Mouse (Mus musculus): ENCODE measurements at regions not wholly inside any gene's neighbourhood (a gene's known extent, or its start where the extent isn't known, plus 50 kb on each side); places are given as distances from the start of the nearest gene placed in this dataset.
A peak's percentile ranks its signal among the peaks of the same experiment; 100 is the strongest.

- no peak for DNase-seq (ENCODE audit: low read depth, low spot score)
Observed at GRCm38 (mm10) chr7:74224378-74224777, 210.9 kb upstream of the St8sia2 start.

- DNase-seq (ENCODE audit: low read depth, low spot score) = peak; percentile 25
Observed at GRCm38 (mm10) chr7:74200661-74201060, 187.2 kb upstream of the St8sia2 start.

DNA sequence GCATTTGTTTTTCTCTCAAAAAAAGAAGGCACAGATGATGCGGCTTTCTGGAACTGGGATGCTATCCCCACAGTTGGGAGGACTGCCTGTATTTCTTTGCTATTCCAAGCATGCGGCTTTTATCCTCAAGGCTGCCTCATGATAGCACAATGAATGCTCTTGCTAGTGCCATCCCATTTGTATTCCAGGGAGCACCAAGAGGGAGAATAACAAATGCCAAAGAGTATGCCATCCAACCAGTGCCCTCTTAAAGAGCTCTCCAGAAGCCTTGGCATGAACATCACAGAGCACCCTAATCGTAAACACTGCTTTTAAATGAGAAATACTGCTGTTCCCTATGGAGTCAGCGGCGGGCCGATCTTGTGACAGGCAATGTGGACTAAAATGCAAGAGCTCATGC, 185.3 kb upstream of the St8sia2 start:
- no peak for DNase-seq (ENCODE audit: low read depth, low spot score)

- no peak for DNase-seq (ENCODE audit: low read depth, low spot score)
Observed at GRCm38 (mm10) chr7:74184661-74185060, 171.2 kb upstream of the St8sia2 start.

DNA sequence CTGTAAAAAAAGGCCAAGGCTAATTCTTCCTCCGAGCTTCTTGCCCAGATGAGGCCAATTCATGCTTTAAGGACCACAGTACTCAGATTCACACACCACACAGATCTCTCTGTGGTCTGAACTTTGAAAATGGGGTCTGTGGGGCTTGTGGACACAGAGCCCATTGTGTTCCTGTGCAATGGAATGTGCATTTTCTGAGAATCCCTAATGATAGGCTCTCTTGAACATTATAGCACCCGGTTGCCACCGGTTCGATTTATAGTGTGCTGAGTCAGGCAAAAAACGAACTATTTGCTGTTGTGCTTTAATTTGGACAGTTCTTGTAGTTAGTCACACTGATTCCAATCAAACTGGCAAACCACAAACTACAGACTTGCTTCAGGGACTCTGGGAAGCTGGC, 160.7 kb upstream of the St8sia2 start:
- peak; percentile 67 for DNase-seq (ENCODE audit: low read depth, low spot score)

DNA sequence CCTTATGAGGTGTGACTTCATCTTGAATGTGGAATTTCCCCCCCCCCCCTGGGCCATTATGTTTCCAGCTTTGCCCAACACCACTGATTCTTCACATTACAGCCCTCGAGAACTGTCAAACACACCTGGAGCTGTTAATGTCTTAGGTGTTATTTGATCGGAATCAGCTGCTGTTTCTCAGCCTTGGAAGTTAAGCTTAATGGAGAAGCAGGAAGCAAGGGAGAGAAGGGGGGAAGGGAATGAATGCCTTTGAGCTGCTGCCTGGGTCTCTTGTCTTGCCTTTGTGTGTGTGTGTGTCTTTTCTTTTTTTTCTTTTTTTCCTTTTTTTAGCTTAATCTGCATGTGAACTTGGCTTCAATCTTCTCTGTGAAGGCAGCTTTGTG, 159.7 kb upstream of the St8sia2 start:
- peak; percentile 27 for DNase-seq (ENCODE audit: low read depth, low spot score)

- peak; percentile 45 for DNase-seq (ENCODE audit: low read depth, low spot score)
Observed at GRCm38 (mm10) chr7:74172504-74173229, 159.2 kb upstream of the St8sia2 start.

- no peak for DNase-seq (ENCODE audit: low read depth, low spot score)
Observed at GRCm38 (mm10) chr7:74151590-74151989, 138.1 kb upstream of the St8sia2 start.

GRCm38 (mm10) chr7:74143236-74143635, 129.7 kb upstream of the St8sia2 start:
- no peak for DNase-seq (ENCODE audit: low read depth, low spot score)

DNA sequence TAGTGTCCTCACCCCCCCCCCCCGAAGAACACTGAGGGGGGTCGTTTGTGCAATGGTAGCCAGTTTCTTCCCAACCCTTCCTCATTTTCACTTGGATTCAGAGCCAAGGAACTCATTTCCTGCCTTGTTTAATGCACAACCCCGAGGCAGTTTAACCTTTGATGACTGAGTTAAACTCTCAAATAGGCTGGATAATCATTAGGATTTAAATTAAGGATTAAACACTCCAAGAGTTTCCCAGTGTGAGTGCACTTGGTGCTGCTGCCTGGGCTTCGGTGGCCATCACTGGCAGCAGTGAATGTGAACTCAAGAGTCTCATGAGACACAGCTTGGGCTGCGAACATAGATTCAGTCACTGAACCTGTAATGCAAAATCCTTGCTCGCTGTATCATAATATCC, 124.7 kb upstream of the St8sia2 start:
- DNase-seq (ENCODE audit: low read depth, low spot score) = no peak

- DNase-seq (ENCODE audit: low read depth, low spot score) = peak; percentile 45
Observed at GRCm38 (mm10) chr7:74130206-74130836, 116.8 kb upstream of the St8sia2 start.

DNA sequence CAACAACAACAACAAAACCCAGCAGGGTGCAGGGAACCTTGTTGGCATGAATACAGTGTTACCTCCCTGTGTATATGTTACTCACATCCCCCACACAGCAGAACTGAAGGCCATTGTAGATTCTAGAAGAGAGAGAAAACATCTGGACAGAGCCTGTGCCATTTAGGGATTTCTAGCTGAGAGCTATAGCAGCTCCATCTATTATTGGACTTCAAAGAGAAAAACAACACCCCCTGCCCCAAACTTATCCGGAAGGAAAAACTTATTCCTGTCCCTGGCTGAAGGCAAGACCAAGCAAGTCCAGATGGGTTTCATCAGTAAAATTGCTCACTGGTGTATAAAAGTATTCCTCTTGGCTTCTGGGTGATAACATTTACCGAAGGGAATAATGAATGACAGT, 98.6 kb upstream of the St8sia2 start:
- peak; percentile 35 for DNase-seq (ENCODE audit: low read depth, low spot score)

DNA sequence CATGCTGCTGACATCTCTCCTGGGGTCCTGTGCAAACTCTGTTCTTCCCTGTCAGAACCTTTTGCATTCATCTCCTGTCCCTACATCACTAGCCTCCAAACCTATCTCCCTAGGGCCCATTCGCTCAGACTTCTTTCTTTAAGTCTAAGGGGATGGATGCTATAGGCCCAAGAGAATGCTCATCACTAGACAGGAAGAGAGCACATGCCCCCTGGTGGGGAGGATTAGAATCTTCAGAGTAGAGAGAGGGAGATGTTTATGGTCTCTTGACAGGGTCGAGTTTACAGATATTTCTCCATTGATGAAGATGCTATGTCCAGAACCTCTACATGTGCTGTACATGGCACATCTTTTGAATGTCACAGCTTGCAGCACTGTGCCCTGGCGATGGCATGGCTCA, 94.9 kb upstream of the St8sia2 start:
- peak; percentile 16 for DNase-seq (ENCODE audit: low read depth, low spot score)

DNA sequence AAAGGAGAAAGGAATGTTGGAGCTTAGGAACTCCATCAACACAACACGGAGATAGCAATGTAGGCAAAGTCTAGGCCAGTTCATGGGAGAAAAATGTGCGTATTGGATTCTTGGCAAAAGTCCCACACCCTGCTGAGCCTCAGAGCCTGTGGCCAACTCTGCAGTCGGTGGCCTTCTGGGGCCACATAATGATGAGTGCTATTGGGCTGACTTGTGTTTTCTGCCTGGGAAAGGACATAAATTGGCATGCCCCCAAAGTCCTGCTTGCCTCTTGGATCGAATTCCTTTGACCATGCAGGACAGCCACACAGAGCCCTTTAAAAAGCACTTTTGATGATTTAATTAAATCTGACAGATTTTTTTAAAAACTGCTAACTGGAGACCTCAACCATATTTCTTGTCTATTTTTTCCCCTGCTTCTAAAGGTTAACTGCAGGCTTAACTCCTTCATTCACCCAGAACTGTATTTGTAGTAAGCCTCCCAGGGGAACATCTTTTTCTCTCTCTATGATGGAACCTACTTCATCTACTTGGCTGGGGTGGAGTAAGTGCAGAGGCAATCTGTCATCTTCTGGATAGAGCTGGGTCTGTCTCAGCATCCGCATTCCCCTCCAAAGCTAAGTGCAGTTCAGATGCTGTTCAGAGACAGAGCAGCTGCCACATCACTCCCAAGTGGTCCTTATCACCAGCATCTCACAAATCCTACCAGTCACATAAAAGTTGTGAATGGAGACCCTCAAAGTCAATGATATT, 93.9 kb upstream of the St8sia2 start:
- DNase-seq (ENCODE audit: low read depth, low spot score) = peak; percentile 47

DNA sequence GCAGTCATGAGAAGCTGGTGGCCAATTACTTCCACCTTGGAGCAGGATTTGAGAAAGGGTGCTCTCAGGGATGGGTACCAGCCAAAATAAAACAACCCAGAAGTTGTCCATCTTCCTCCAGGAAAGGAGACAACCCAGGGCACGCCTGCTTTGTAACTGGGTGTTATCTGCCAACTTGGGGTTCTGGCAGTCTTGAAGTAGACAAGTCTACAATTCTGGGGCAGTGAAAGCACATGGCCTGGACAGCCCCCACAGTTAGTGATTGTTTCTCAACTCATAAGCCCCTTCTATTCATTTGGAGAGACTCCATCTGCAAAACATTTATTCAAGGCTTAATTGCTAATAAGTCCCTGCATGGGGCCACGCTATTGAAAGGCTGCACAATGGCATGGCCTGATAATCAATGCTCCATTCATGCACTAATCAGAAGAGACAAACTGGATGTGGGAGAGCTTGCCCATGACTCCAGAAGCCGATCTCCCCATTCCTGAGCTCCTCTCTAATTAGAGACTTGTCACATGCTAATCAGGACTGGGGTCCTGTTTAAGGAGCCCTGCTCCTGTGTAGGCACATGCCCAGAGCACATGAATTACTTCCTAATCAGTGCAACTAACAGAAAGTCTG, 78.0 kb upstream of the St8sia2 start:
- DNase-seq (ENCODE audit: low read depth, low spot score) = no peak

GRCm38 (mm10) chr7:74080846-74081235, 67.4 kb upstream of the St8sia2 start:
- DNase-seq (ENCODE audit: low read depth, low spot score) = peak; percentile 24

DNA sequence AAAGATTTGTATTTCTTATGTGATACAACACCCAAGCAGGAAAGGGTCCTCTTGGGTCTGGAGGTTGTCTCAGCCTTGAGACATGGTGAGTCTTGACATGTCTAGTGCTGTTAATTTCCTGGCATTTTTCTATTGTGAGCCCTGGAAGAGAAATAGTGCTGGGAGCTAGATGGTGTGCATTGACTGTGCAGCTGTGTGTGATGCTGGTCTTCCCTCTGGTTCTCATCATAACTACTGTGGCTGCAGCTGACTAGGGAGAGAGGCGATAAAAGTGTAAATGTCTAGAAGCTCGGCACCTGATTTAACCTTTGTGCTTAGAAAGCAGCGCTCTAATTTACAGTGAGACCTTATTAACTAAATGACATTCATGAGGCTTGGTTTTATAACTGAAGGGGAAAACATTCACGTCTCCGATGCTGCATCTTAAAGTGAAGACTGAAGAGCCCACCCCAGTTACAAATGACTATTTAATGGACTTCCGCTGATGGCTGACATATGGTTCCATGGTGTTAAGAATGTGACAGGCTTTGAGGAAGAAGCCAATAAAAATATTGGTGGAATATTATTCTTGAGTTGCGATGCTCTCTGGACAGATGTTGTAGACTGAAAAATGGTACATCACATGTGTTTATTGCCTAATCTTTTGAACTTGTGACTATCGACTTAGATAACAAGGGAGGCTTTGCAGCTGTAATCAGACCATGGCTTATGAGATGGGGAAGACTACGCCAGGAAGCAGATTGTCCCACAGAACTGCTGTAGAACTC, 66.8 kb upstream of the St8sia2 start:
- DNase-seq (ENCODE audit: low read depth, low spot score) = peak; percentile 29

- DNase-seq (ENCODE audit: low read depth, low spot score) = no peak
Observed at GRCm38 (mm10) chr7:74072632-74073031, 59.1 kb upstream of the St8sia2 start.

- DNase-seq (ENCODE audit: low read depth, low spot score) = no peak
Observed at GRCm38 (mm10) chr7:74070836-74071235, 57.3 kb upstream of the St8sia2 start.

DNA sequence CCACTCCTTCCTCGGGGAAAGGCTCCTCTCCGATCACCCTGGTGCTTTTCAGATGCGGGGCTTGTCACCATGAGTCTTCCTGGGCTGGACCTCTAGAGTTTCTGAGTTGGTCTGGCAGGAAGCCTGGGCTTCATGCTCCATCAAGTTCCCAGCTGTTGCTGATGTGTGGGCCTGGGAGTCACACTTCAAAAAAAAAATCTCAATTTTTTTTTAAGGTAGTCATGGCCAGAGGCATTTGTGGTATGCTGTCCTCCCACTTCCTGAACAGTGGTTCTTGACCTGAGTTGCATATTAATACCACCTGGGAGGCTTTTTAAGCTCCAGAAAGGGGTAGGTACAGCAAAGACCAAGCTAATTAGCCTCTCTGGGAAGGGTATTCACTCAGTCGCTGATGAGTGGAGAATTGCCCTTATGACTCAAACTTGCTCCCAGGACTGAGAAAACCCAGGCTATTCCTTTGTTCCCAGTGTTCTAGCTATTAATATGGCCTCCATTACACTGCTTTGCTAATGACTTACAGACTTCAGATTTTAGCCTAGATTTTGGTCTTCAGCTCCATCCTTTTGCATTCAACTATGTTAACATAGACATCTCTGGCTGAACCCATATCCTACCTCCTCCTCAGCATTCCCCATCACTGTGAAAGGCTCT, 52.1 kb upstream of the St8sia2 start:
- DNase-seq (ENCODE audit: low read depth, low spot score) = peak; percentile 20

Data from mesoderm, embryonic 11.5 days (tissue).